Mouse (Mus musculus): Measurements from ENCODE around the gene Adh1. TPM values are rescaled to one million over a fixed set of nuclear protein-coding genes. Genes with fewer than 3 reads are reported as not detected.
A peak's percentile ranks its signal among the peaks of the same experiment; 100 is the strongest.

Gene Adh1
- polyA plus RNA-seq, 1 experiment from 2014 or later: 1.8 TPM

- WGBS: 37% methylated on average over 6 of the region's 6 CpGs
Measured at GRCm38 (mm10) chr3:138241371-138241770, 19.4 kb upstream of the Adh1 start.

GRCm38 (mm10) chr3:138242021-138242726 is 18.6 kb upstream of the Adh1 start:
- H3K27ac ChIP-seq: no peak overlapping the region
- no peaks in the 10 kb centered on the region for H3K9me3 ChIP-seq
- H3K4me2 ChIP-seq: no peak overlapping the region; the same call in 1 of the 2 replicates
- H3K4me3 ChIP-seq (replicated peaks): no peak overlapping the region
- H3K4me1 ChIP-seq (replicated peaks): peaks cover 34% of the 10 kb centered on the region
- no peak for ATAC-seq (ENCODE audit: insufficient number of reproducible peaks, insufficient read depth, low FRiP score, low TSS enrichment, low read depth)
- no peaks in the 10 kb centered on the region for H3K36me3 ChIP-seq
- 56% methylated on average over 14 of the region's 14 CpGs for WGBS
- peaks cover 18% of the 10 kb centered on the region; the same call in 1 of the 2 replicates for H3K27me3 ChIP-seq
- no peak overlapping the region for H3K9ac ChIP-seq (replicated peaks)

More at GRCm38 (mm10) chr3:138241371-138241770, 19.4 kb upstream of the Adh1 start:
- H3K36me3 ChIP-seq: no peaks in the 10 kb centered on the region
- ATAC-seq (ENCODE audit: insufficient number of reproducible peaks, insufficient read depth, low FRiP score, low TSS enrichment, low read depth): no peak
- no peak overlapping the region for H3K27ac ChIP-seq
- H3K4me3 ChIP-seq (replicated peaks): no peak overlapping the region
- peaks cover 18% of the 10 kb centered on the region; the same call in 1 of the 2 replicates for H3K27me3 ChIP-seq
- no peaks in the 10 kb centered on the region for H3K9me3 ChIP-seq
- H3K9ac ChIP-seq (replicated peaks): no peak overlapping the region
- peaks cover 34% of the 10 kb centered on the region for H3K4me1 ChIP-seq (replicated peaks)
- peak overlapping the region; percentile 21; the same call in 1 of the 2 replicates for H3K4me2 ChIP-seq

GRCm38 (mm10) chr3:138242933-138243332 is 17.9 kb upstream of the Adh1 start:
- peaks cover 18% of the 10 kb centered on the region; the same call in 1 of the 2 replicates for H3K27me3 ChIP-seq
- no peak for ATAC-seq (ENCODE audit: insufficient number of reproducible peaks, insufficient read depth, low FRiP score, low TSS enrichment, low read depth)
- no peaks in the 10 kb centered on the region for H3K36me3 ChIP-seq
- H3K9me3 ChIP-seq: no peaks in the 10 kb centered on the region
- no peak overlapping the region for H3K27ac ChIP-seq
- peaks cover 34% of the 10 kb centered on the region for H3K4me1 ChIP-seq (replicated peaks)
- no peak overlapping the region for H3K4me2 ChIP-seq
- WGBS: 71% methylated on average over 6 of the region's 6 CpGs
- H3K4me3 ChIP-seq (replicated peaks): no peak overlapping the region
- no peak overlapping the region for H3K9ac ChIP-seq (replicated peaks)

- H3K4me2 ChIP-seq: no peak overlapping the region
- no peak overlapping the region for H3K9ac ChIP-seq (replicated peaks)
- no peak overlapping the region for H3K4me3 ChIP-seq (replicated peaks)
- H3K36me3 ChIP-seq: no peaks in the 10 kb centered on the region
- no peak for ATAC-seq (ENCODE audit: insufficient number of reproducible peaks, insufficient read depth, low FRiP score, low TSS enrichment, low read depth)
- WGBS: 70% methylated on average over 7 of the region's 7 CpGs
- no peaks in the 10 kb centered on the region for H3K9me3 ChIP-seq
- H3K27ac ChIP-seq: no peak overlapping the region
- peaks cover 11% of the 10 kb centered on the region; the same call in 1 of the 2 replicates for H3K27me3 ChIP-seq
- peaks cover 34% of the 10 kb centered on the region for H3K4me1 ChIP-seq (replicated peaks)
Measured at GRCm38 (mm10) chr3:138244338-138244874, 16.4 kb upstream of the Adh1 start.

GRCm38 (mm10) chr3:138246511-138247020 is 14.2 kb upstream of the Adh1 start:
- no peak overlapping the region for H3K4me2 ChIP-seq
- no peak overlapping the region for H3K27ac ChIP-seq
- H3K9me3 ChIP-seq: no peaks in the 10 kb centered on the region
- no peak overlapping the region for H3K4me3 ChIP-seq (replicated peaks)
- no peak overlapping the region for H3K9ac ChIP-seq (replicated peaks)
- H3K4me1 ChIP-seq (replicated peaks): peaks cover 24% of the 10 kb centered on the region
- ATAC-seq (ENCODE audit: insufficient number of reproducible peaks, insufficient read depth, low FRiP score, low TSS enrichment, low read depth): no peak
- H3K36me3 ChIP-seq: no peaks in the 10 kb centered on the region
- peaks cover 11% of the 10 kb centered on the region; the same call in 1 of the 2 replicates for H3K27me3 ChIP-seq

GRCm38 (mm10) chr3:138247241-138247640 is 13.6 kb upstream of the Adh1 start:
- Histone ChIP-seq H3K4me2 (no peak overlapping the region), H3K27me3 (peaks cover 11% of the 10 kb centered on the region; the same call in 1 of the 2 replicates), H3K9me3 (no peaks in the 10 kb centered on the region), H3K27ac (no peak overlapping the region), H3K36me3 (no peaks in the 10 kb centered on the region), H3K9ac (replicated peaks) (no peak overlapping the region), H3K4me1 (replicated peaks) (peaks cover 22% of the 10 kb centered on the region), H3K4me3 (replicated peaks) (no peak overlapping the region)
- WGBS: 83% methylated on average over 4 of the region's 4 CpGs
- ATAC-seq (ENCODE audit: insufficient number of reproducible peaks, insufficient read depth, low FRiP score, low TSS enrichment, low read depth): no peak

GRCm38 (mm10) chr3:138248011-138248410 is 12.8 kb upstream of the Adh1 start:
- no peaks in the 10 kb centered on the region for H3K36me3 ChIP-seq
- peaks cover 19% of the 10 kb centered on the region; the same call in 1 of the 2 replicates for H3K4me1 ChIP-seq (replicated peaks)
- H3K4me3 ChIP-seq (replicated peaks): no peak overlapping the region
- H3K9ac ChIP-seq (replicated peaks): no peak overlapping the region
- H3K9me3 ChIP-seq: no peaks in the 10 kb centered on the region
- no peak overlapping the region for H3K4me2 ChIP-seq
- WGBS: 84% methylated on average over 7 of the region's 7 CpGs
- H3K27ac ChIP-seq: no peak overlapping the region
- H3K27me3 ChIP-seq: peaks cover 11% of the 10 kb centered on the region; the same call in 1 of the 2 replicates
- ATAC-seq (ENCODE audit: insufficient number of reproducible peaks, insufficient read depth, low FRiP score, low TSS enrichment, low read depth): no peak

DNA sequence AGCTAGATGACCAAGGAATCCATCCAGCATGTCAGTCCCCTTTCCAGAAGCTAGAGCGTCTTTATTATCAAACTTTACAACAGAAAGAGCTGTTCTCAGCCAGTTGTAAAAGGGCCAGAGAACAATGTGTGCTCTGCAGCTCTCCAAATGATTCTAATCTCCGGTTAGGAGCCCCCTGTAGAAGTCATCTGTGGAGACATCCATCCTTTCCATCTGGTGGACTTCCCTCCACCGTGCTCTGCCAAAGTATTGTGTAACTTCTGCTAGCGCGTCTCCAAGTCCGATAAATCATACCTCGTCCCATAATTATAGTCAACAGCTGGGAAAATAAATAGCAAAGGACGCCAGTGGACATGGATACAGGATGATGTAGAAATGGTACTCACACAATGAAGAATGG is 12.0 kb upstream of the Adh1 start:
- ATAC-seq (ENCODE audit: insufficient number of reproducible peaks, insufficient read depth, low FRiP score, low TSS enrichment, low read depth): no peak
- H3K4me2 ChIP-seq: no peak overlapping the region

DNA sequence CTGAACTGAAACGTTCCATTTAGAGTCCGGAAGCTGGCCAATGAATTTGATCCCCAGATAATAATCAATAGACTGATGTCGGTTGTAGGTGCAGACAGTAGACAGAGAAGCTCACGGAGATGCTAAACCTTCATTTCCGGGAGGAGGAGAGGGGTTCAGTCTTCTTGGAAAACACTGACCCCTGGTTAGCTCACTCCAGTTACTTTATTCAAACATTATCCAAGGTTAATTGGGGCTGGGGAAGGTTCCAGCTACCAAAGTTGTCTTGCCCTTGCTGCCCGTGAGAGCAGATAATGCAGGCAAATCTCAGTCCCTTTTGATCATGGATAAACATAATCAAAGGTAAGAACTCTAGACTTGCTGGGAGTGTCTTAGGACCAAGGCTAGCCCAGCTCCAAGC is 9.6 kb upstream of the Adh1 start:
- ATAC-seq (ENCODE audit: insufficient number of reproducible peaks, insufficient read depth, low FRiP score, low TSS enrichment, low read depth): no peak
- no peak overlapping the region for H3K4me2 ChIP-seq
- no peak overlapping the region for H3K27ac ChIP-seq
- H3K9ac ChIP-seq (replicated peaks): no peak overlapping the region
- 86% methylated on average over 6 of the region's 6 CpGs for WGBS
- no peaks in the 10 kb centered on the region for H3K27me3 ChIP-seq
- H3K9me3 ChIP-seq: no peaks in the 10 kb centered on the region
- no peak overlapping the region for H3K4me3 ChIP-seq (replicated peaks)
- H3K36me3 ChIP-seq: no peaks in the 10 kb centered on the region
- H3K4me1 ChIP-seq (replicated peaks): peaks cover 8% of the 10 kb centered on the region; the same call in 1 of the 2 replicates

More for the DNA sequence above, 12.0 kb upstream of the Adh1 start:
- Histone ChIP-seq H3K9ac (replicated peaks) (no peak overlapping the region), H3K4me3 (replicated peaks) (no peak overlapping the region), H3K27me3 (peaks cover 8% of the 10 kb centered on the region; the same call in 1 of the 2 replicates), H3K36me3 (no peaks in the 10 kb centered on the region), H3K4me1 (replicated peaks) (peaks cover 12% of the 10 kb centered on the region; the same call in 1 of the 2 replicates), H3K9me3 (no peaks in the 10 kb centered on the region), H3K27ac (no peak overlapping the region)
- 88% methylated on average over 8 of the region's 8 CpGs for WGBS

- H3K9ac ChIP-seq (replicated peaks): no peak overlapping the region
- H3K4me3 ChIP-seq (replicated peaks): no peak overlapping the region
- peaks cover 8% of the 10 kb centered on the region; the same call in 1 of the 2 replicates for H3K4me1 ChIP-seq (replicated peaks)
- no peaks in the 10 kb centered on the region for H3K9me3 ChIP-seq
- H3K27me3 ChIP-seq: 0 out of 2 replicates have a peak, but pooled peaks cover 2% of the 10 kb centered on the region
- WGBS: 62% methylated on average over 5 of the region's 5 CpGs
- H3K27ac ChIP-seq: no peak overlapping the region
- H3K4me2 ChIP-seq: no peak overlapping the region
- no peaks in the 10 kb centered on the region for H3K36me3 ChIP-seq
- no peak for ATAC-seq (ENCODE audit: insufficient number of reproducible peaks, insufficient read depth, low FRiP score, low TSS enrichment, low read depth)
Measured at GRCm38 (mm10) chr3:138254205-138254604, 6.6 kb upstream of the Adh1 start.

GRCm38 (mm10) chr3:138255366-138255765 is 5.4 kb upstream of the Adh1 start:
- 0 out of 2 replicates have a peak, but pooled peaks cover 2% of the 10 kb centered on the region for H3K27me3 ChIP-seq
- 25% methylated on average over 3 of the region's 3 CpGs for WGBS
- H3K4me2 ChIP-seq: no peak overlapping the region
- no peak overlapping the region for H3K9ac ChIP-seq (replicated peaks)
- no peaks in the 10 kb centered on the region for H3K9me3 ChIP-seq
- ATAC-seq (ENCODE audit: insufficient number of reproducible peaks, insufficient read depth, low FRiP score, low TSS enrichment, low read depth): no peak
- peaks cover 8% of the 10 kb centered on the region; the same call in 1 of the 2 replicates for H3K4me1 ChIP-seq (replicated peaks)
- no peak overlapping the region for H3K4me3 ChIP-seq (replicated peaks)
- no peaks in the 10 kb centered on the region for H3K36me3 ChIP-seq
- no peak overlapping the region for H3K27ac ChIP-seq
